Mouse (Mus musculus) brain, adult 2 months (tissue): Measurements from ENCODE around the gene Nubp2.

Experiments
- DNase-seq: peaks from one replicate; pipeline ENCODE4 v3.0.0; 2011; ENCODE audit warnings: low read depth, low spot score

Gene Nubp2

DNA sequence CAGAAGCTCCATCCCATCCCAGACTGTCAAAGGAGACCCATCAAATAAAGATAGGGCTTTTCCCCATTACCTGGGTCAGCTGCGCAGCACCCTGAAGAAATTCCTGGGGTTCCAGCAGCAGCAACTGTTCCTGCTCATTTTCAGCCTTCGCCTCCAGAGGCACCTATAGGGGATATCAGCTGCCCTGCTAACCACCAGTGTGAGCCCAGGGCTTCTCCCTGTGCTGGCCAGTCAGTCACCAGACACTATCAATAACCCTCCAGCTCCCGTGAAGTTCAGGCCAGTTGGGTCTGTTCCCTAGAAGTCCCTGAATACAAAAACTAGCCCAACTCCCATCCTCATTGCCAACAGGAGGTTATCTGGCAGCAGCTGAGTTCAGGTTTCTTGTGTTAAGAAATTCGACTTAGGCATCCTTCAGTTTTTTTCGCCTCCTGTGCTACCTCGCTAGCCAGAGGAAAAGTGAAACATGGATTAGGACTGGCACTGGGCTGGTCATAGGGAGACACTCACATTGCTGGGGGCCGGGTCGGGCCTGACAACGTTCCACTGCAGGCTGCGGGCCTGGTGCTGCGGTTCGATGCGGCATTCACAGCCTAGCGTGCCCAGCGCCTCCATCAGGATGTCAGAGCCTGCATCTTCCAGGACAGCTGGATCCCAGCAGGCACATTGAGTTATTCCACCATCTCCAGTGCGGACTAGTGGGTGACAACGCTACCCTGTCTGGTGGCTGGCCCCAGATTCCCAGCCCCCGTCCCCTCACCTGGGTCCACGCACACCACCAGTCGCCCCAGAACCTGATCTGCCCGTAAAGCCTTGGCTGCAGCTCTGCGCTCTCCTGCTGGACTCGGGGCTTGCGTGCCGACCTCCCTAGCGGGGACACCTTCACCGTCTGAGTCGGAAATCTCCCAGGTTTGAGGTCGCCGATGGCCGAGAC lies 8.2 kb upstream of the Nubp2 start:
- DNase-seq, result peak; percentile 41

GRCm38 (mm10) chr17:24893276-24893675 lies 7.1 kb upstream of the Nubp2 start:
- no peak for DNase-seq

- DNase-seq, result no peak
Observed at GRCm38 (mm10) chr17:24892785-24893184, 6.6 kb upstream of the Nubp2 start.

GRCm38 (mm10) chr17:24891321-24891720 lies 5.2 kb upstream of the Nubp2 start:
- peak; percentile 89 for DNase-seq

DNA sequence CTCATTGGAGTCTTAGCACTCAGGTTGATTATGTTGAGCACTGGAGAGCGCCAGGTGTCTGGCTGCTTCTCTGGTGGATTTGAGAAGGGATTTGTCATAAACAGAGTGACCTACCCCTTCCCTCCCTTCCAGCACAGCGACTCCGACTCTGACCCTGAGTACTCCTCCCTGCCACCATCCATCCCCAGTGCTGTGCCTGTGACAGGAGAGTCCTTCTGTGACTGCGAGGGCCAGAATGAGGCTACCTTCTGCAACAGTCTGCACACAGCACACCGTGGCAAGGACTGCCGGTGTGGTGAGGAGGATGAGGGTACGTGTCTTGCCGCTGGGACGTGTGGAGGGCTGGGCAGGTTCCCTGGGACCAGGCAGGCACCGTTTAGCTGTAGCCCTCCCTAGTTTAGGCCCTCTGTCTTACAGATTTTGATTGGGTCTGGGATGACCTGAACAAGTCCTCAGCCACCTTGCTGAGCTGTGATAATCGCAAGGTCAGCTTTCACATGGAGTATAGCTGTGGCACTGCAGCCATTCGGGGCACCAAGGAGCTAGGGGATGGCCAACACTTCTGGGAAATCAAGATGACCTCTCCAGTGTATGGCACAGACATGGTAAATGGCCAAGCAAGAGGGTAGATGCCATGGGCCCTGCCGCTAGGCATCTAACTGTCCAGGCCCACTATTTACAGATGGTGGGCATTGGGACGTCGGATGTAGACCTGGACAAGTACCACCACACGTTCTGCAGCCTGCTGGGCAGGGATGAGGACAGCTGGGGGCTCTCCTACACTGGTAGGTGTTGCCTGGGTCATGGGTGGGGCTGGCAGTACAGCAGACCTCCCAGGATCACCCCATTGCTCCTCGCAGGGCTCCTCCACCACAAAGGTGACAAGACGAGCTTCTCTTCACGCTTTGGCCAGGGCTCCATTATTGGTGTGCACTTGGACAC lies 4.3 kb upstream of the Nubp2 start:
- DNase-seq, result no peak

- DNase-seq, result no peak
Observed at GRCm38 (mm10) chr17:24888862-24889261, 2.7 kb upstream of the Nubp2 start.

DNA sequence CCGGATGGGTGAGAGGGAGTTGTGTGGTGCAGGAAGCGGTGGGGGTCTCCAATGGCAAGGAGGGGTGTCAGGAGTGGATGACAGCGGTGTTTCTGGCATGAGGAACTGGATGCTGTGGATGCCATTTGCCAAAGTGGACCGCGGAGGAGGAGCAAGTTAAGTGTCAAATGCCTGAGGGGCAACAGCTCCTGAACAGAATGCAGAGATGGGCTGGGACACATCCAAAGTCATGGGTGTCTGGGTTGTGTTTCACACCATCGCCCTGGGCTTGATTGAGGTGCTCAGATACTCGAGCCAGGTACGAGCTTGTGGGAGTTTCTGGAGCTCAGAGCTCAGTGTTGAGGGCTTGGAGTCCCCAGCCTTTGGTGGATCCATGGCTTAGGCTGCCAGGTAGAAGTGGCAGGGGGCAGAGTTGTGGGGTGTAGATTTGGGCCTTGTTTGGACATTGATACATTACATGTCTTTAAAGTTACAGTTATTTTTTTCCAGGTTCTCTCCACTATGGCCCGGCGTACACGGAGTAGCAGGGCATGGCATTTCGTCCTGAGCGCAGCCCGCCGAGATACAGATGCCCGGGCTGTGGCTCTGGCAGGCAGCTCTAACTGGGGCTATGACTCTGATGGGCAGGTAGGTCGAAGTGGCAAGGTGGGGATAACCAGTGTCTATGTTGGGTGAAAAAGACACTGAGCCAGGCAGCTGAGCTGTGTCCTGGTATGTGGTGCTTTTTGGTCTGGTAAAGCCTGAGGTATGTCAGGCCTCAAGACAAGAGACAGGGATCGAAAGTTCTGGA lies 1.3 kb upstream of the Nubp2 start:
- peak; percentile 49 for DNase-seq

GRCm38 (mm10) chr17:24886932-24887271 lies 753 bp upstream of the Nubp2 start:
- DNase-seq, result no peak

- no peak for DNase-seq
Observed at GRCm38 (mm10) chr17:24885356-24886133, 604 bp downstream of the Nubp2 start.

- no peak for DNase-seq
Observed at GRCm38 (mm10) chr17:24884391-24884790, 1.8 kb downstream of the Nubp2 start.

- DNase-seq, result no peak
Observed at GRCm38 (mm10) chr17:24881738-24882440, 4.3 kb downstream of the Nubp2 start.

GRCm38 (mm10) chr17:24878531-24878930 lies 7.6 kb downstream of the Nubp2 start:
- DNase-seq, result no peak

DNA sequence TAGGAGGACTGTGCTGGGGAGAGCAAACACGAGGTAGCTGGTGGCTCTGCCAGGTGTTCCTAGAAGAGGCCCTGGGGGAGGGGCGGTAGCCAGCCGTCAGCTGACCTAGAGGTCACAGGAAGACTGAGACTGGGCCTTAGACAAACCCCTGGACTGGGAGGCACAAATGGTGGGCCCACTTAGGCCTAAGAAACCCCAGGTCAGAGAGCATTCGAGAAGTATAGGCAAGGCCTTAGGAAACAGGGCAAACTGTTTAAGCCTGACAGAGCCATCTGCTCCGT lies 8.1 kb downstream of the Nubp2 start:
- no peak for DNase-seq

GRCm38 (mm10) chr17:24877336-24878116 lies 8.6 kb downstream of the Nubp2 start:
- no peak for DNase-seq

DNA sequence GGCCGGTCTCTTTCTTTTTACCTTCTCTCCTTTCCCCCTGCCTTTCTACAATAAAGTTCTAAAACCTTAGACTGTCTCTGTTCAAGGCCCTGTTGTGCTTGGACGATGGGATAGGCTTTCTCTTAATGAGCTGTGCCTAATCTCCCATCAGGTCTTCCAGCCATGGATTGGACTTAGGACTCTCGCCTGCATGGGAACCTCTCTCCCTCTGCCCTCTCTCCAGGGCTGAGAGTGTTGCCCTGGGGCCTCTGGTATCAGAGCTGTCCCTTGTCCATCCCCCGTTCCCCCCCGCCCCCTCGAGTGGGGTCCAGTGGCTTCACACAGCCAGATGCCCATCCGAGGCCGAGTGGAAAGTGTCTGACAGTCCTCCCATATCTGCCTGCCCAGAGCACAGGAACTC lies 11.2 kb downstream of the Nubp2 start:
- no peak for DNase-seq

- no peak for DNase-seq
Observed at GRCm38 (mm10) chr17:24874405-24874745, 11.8 kb downstream of the Nubp2 start.

DNA sequence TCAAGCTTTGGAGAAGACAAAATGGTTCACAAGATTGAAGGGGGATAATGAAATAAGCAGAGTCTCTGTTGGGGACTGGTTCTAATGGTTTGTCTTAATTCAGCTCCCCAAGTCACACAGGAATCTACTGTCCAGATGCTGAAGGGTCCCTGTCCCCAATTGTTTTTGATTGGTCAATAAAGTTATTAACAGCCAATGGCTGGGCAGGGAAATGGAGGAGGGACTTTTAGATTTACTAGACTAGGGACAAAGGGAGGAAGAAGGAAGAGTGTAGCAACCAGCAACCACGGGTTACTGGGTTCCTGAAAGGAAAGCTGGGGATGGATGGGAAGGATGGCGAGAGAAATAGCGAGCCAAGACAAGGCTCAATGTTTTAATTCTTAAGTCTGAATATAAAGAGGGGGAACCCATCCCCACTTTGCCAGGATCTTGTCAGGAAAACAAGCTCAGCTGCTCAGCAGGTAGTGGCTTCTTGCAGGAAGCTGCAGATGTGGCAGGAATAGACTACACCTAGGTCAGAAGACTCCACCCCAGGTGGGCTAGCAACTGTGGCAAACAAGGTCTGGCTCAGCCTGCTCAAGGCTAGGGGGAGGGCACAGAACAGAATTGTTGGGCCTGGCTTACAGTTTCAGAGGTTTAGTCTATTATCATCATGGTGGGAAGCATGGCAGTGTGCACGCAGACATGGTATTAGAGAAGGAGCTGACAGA lies 12.3 kb downstream of the Nubp2 start:
- no peak for DNase-seq

GRCm38 (mm10) chr17:24867914-24868313 lies 18.2 kb downstream of the Nubp2 start:
- DNase-seq, result peak; percentile 81

DNA sequence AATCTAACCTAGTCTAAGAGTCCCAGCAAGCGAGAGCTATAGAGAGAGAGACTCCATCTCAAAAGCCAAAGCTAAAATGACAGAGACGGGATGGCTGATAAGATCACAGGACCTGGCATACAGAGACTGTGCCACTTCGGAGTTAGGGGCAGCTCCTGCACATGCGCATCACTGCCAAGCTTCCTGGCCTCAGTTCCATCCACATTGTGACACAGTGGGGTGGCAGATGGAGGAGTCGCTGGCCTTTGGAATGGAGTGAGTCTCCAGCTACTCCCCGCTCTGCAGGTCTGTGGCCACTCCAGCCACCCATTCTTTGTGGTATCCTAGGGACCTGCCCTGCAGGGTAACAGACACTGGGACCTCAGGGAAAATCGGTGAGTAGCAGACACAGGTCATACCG lies 20.4 kb downstream of the Nubp2 start, which contains the start of gene Igfals:
Igfals (plus strand) TSS at position 222 of the 400 bp plus-strand sequence.
- DNase-seq, result peak; percentile 89
